Mouse (Mus musculus) heart, embryonic 11.5 days (tissue): ENCODE results near the gene Sstr4. TPM values are rescaled to one million over a fixed set of nuclear protein-coding genes. Genes with fewer than 3 reads are reported as not detected.

Experiments
- ATAC-seq: fragments of 200-750 bp; cut with Nextera tagmentation; replicated peaks from 2 replicates; pipeline ENCODE4 v1.8.0; 2017; ENCODE audit warnings: moderate library complexity; ENCODE audit not compliant: insufficient number of reproducible peaks, low FRiP score, low TSS enrichment
- H3K27ac ChIP-seq: fragments of 300-500 bp; sonication (generic); 2 replicates; pipeline ENCODE4 v1.5.1; 2014; ENCODE audit warnings: mild to moderate bottlenecking, low read depth, low read length
- H3K27me3 ChIP-seq: fragments of 300-500 bp; sonication (generic); 2 replicates; pipeline ENCODE4 v1.6.1; 2014; ENCODE audit warnings: mild to moderate bottlenecking, low read length, mixed read lengths; ENCODE audit not compliant: control insufficient read depth, insufficient read depth
- H3K36me3 ChIP-seq: fragments of 300-500 bp; sonication (generic); 2 replicates; pipeline ENCODE4 v1.6.1; 2014; ENCODE audit warnings: mild to moderate bottlenecking, low read length, moderate library complexity, mixed read lengths; ENCODE audit not compliant: control insufficient read depth, insufficient read depth
- H3K4me1 ChIP-seq: fragments of 300-500 bp; sonication (generic); 2 replicates; pipeline ENCODE4 v1.6.1; 2014; ENCODE audit warnings: low read length; ENCODE audit not compliant: control insufficient read depth, insufficient read depth
- H3K4me2 ChIP-seq: fragments of 300-500 bp; sonication (generic); 2 replicates; pipeline ENCODE4 v1.6.1; 2014; ENCODE audit warnings: mild to moderate bottlenecking, moderate library complexity
- H3K4me3 ChIP-seq: fragments of 300-500 bp; sonication (generic); 2 replicates; pipeline ENCODE4 v1.5.1; 2014; ENCODE audit warnings: low read depth, low read length
- H3K9ac ChIP-seq: fragments of 300-500 bp; sonication (generic); 2 replicates; pipeline ENCODE4 v1.6.1; 2014; ENCODE audit warnings: mild to moderate bottlenecking, low read depth, low read length, moderate library complexity
- H3K9me3 ChIP-seq: fragments of 300-500 bp; sonication (generic); replicated peaks from 2 replicates; pipeline ENCODE4 v1.6.1; 2016; ENCODE audit warnings: low read length; ENCODE audit not compliant: control insufficient read depth
- WGBS: fragments of 180-500 bp; shearing (Covaris S2); extraction: QIAGEN DNeasy Blood & Tissue Kit; methylation state at CpG from one replicate; pipeline ENCODE4 v1.1.7; 2014; ENCODE audit not compliant: insufficient replicate concordance; 5-methylcytosine and 5-hydroxymethylcytosine counted together
- polyA plus RNA-seq: library from polyadenylated mRNA; unstranded; fragments of >200 nt; fragmentation: Nextera tagmentation; extraction: Ambion mirVana; gene quantifications from 2 replicates; pipeline ENCODE4 v1.2.1, GENCODE M21; 2014

The Sstr4 gene
- polyA plus RNA-seq: 1.2 and 1.7 TPM in 2 replicates

GRCm38 (mm10) chr2:148395131-148396051, at the start of gene Sstr4:
Gene Sstr4, plus strand, starts transcription at chr2:148395344.
- Histone ChIP-seq H3K9ac (peak within 1 kb of the TSS; percentile 36; the same call in 1 of the 2 replicates), H3K9me3 (no peaks in the 10 kb centered on the region), H3K4me2 (peak within 1 kb of the TSS; percentile 87), H3K4me1 (peaks cover 21% of the 10 kb centered on the region), H3K27ac (no peak within 1 kb of the TSS), H3K36me3 (no peaks in the 10 kb centered on the region), H3K27me3 (peaks cover 43% of the 10 kb centered on the region), H3K4me3 (peak within 1 kb of the TSS; percentile 56)
- peak; percentile 60; the same call in 1 of the 2 replicates for ATAC-seq
- WGBS: 4% methylated on average over 82 of the region's 83 CpGs

GRCm38 (mm10) chr2:148345373-148345772, 49.8 kb upstream of the Sstr4 start:
- Histone ChIP-seq H3K27me3 (no peaks in the 10 kb centered on the region), H3K27ac (no peak overlapping the region), H3K4me1 (no peaks in the 10 kb centered on the region), H3K4me3 (no peak overlapping the region), H3K9ac (no peak overlapping the region), H3K4me2 (no peak overlapping the region), H3K36me3 (no peaks in the 10 kb centered on the region), H3K9me3 (no peaks in the 10 kb centered on the region)
- ATAC-seq: no peak

GRCm38 (mm10) chr2:148346976-148347375, 48.2 kb upstream of the Sstr4 start:
- Histone ChIP-seq H3K36me3 (no peaks in the 10 kb centered on the region), H3K9ac (no peak overlapping the region), H3K4me3 (no peak overlapping the region), H3K4me2 (no peak overlapping the region), H3K4me1 (no peaks in the 10 kb centered on the region), H3K27me3 (no peaks in the 10 kb centered on the region), H3K27ac (no peak overlapping the region), H3K9me3 (no peaks in the 10 kb centered on the region)
- ATAC-seq: no peak
- 87% methylated on average over 1 of the region's 1 CpGs for WGBS

- Histone ChIP-seq H3K4me1 (no peaks in the 10 kb centered on the region), H3K9ac (no peak overlapping the region), H3K36me3 (no peaks in the 10 kb centered on the region), H3K27ac (no peak overlapping the region), H3K4me2 (no peak overlapping the region), H3K9me3 (no peaks in the 10 kb centered on the region), H3K4me3 (no peak overlapping the region), H3K27me3 (no peaks in the 10 kb centered on the region)
- 75% methylated on average over 4 of the region's 4 CpGs for WGBS
- ATAC-seq: no peak
Observed at GRCm38 (mm10) chr2:148349509-148350307, 45.4 kb upstream of the Sstr4 start.

GRCm38 (mm10) chr2:148350460-148350859, 44.7 kb upstream of the Sstr4 start:
- Histone ChIP-seq H3K36me3 (no peaks in the 10 kb centered on the region), H3K4me2 (no peak overlapping the region), H3K4me3 (no peak overlapping the region), H3K9ac (no peak overlapping the region), H3K9me3 (no peaks in the 10 kb centered on the region), H3K27ac (no peak overlapping the region), H3K4me1 (no peaks in the 10 kb centered on the region), H3K27me3 (no peaks in the 10 kb centered on the region)
- 54% methylated on average over 2 of the region's 2 CpGs for WGBS
- ATAC-seq: no peak

- H3K4me2 ChIP-seq: no peak overlapping the region
- no peaks in the 10 kb centered on the region for H3K9me3 ChIP-seq
- H3K9ac ChIP-seq: no peak overlapping the region
- H3K36me3 ChIP-seq: no peaks in the 10 kb centered on the region
- H3K27ac ChIP-seq: no peak overlapping the region
- ATAC-seq: no peak
- H3K4me3 ChIP-seq: no peak overlapping the region
- no peaks in the 10 kb centered on the region for H3K4me1 ChIP-seq
- WGBS: 73% methylated on average over 1 of the region's 1 CpGs
- H3K27me3 ChIP-seq: no peaks in the 10 kb centered on the region
Observed at GRCm38 (mm10) chr2:148352655-148353054, 42.5 kb upstream of the Sstr4 start.

GRCm38 (mm10) chr2:148357145-148357544, 38.0 kb upstream of the Sstr4 start:
- no peaks in the 10 kb centered on the region for H3K4me1 ChIP-seq
- H3K36me3 ChIP-seq: no peaks in the 10 kb centered on the region
- H3K27ac ChIP-seq: no peak overlapping the region
- no peak overlapping the region for H3K9ac ChIP-seq
- H3K4me2 ChIP-seq: no peak overlapping the region
- no peaks in the 10 kb centered on the region for H3K27me3 ChIP-seq
- H3K9me3 ChIP-seq: no peaks in the 10 kb centered on the region
- ATAC-seq: no peak
- no peak overlapping the region for H3K4me3 ChIP-seq
- WGBS: 74% methylated on average over 1 of the region's 1 CpGs

- H3K9me3 ChIP-seq: no peaks in the 10 kb centered on the region
- no peak for ATAC-seq
- H3K9ac ChIP-seq: no peak overlapping the region
- no peak overlapping the region for H3K27ac ChIP-seq
- H3K36me3 ChIP-seq: no peaks in the 10 kb centered on the region
- no peak overlapping the region for H3K4me3 ChIP-seq
- H3K27me3 ChIP-seq: peaks cover 4% of the 10 kb centered on the region; the same call in 1 of the 2 replicates
- H3K4me1 ChIP-seq: no peaks in the 10 kb centered on the region
- 86% methylated on average over 3 of the region's 3 CpGs for WGBS
- H3K4me2 ChIP-seq: no peak overlapping the region
Observed at GRCm38 (mm10) chr2:148364536-148364935, 30.6 kb upstream of the Sstr4 start.
